Mouse (Mus musculus) 3134 (cell line): ENCODE data around the gene Grk5.

ENCODE experiments used
- DNase-seq: peaks from one replicate; pipeline ENCODE4 v3.0.0-alpha.2; 2011; ENCODE audit warnings: low spot score; ENCODE audit not compliant: insufficient read length; ENCODE audit errors: extremely low read depth

Grk5 gene

DNA sequence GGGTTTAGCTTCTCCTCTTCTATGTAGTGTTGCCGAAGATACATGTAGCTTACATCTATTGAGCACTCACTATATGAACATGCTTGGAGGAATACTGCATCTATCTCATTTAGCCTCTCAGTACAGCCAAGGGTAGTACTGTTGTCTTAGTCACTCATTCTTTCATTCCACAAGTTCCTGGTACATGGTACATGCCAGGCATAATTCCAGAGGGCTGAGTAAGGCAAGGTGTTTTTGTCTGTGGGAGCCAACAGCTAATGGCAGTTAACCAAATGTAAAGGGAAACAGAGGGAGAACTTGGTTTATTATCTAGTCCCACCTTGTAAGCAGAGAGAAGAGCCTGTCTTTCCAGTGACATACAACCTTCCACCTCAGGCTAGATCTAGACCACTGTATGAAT, 82.0 kb downstream of the Grk5 start:
- DNase-seq: peak; percentile 32

DNA sequence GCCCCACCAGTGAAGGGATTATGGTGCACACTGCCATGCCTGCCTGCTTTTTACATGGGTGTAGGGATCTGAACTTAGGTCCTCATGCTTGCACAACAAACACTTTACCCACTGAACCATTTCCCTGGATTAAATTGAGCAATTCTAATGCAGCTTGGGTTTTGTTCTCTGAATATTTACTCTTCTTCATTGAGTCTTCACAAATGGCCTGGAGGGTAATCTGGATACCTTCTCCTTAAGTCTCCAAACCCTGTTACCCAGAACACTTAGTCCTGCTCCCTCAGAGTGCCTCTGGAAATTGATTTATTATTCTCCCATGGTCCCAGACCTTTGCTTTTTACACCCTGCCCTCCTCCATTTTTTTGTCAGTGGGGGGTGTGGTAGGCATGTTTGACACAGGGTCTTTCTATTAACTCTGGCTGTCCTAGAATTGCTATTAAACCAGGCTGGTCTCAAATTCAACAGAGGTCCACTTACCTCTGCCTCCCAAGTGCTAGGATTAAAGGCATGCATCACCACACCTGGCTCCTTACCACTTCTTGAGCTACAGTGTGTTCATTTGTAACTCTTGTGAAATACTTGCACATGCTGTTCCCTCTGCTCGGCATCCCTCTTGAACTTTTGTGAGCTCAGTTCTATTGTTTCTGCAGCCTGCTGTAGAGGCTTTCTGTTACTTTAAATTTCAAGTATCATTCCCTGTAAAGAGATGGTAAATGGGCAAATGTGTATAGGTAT, 82.9 kb downstream of the Grk5 start:
- DNase-seq: no peak

DNA sequence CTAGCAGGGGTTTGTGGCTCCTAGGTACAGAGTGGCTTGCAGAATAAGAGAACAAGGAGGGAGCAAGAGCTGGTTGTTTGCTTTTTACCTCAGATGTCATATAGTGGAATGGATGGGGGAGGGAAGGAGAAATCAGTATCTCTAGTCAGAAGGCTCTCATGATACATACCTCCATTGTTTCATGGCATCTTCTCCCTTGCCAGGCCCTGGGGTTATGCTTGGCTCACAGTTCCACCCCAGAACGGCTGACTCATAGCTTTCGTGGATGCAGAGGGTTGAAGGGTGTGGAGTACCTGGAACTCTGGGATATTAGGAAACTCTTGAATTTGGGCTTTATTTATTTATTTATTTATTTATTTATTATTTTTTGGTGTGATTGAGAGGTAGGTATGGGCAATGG, 84.0 kb downstream of the Grk5 start:
- DNase-seq: peak; percentile 39

DNA sequence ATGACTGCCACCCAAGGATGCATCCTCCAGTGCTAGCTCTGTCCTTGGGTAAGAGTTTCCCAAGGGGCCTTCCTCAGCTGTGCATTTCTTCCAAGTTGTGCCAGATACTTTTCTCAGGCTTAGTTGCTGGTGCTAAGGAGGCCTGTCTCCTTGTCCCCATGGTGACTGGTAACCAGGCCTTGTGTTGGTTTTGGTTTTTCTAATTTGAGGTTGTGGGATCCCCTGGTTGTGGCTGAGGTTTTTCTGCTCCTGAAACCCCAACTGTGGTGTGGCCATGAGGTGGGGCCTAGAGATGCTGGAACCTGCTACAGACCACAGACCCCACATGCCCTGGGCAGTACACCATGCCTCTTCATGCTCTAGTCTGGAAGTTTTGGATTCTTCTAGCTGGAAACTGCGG, 90.0 kb downstream of the Grk5 start:
- no peak for DNase-seq

DNA sequence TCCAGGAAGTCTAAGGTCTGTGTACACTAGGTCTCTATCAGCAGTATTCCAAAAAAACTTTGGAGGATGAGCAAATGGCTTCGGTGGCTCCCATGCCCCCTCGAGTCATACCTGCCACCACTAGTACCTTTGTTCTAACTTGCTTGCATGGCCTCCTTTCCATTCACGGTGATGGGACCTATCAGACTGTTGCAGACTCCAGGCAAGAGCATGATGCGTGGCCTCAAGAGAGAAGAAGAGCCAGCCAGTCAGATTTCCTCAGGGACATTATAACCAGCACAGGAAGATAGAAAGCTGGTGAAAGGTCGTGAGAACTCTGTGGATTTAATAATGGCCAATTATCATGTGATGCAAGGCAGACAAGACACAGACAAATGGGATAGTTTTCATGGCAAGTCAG, 91.8 kb downstream of the Grk5 start:
- no peak for DNase-seq

DNA sequence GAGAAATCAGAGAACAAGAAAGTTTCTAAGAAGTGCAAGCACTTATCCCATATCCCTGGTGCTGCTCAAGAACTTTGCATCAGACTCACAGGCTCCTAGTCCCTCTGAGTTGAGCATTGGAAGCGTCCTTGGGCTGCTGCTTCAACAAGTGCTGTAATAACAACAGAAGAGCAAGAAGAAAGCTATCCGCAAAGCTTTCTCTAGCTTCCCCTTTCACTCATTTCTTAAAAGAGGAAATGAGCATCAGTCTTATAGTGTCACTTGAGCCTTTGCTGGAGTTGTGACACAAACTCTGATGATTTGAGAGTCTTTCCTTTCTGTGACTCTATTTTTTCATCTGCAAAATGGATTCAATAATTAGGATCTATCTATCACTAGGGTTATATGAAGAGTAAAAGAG, 92.3 kb downstream of the Grk5 start:
- DNase-seq: no peak

DNA sequence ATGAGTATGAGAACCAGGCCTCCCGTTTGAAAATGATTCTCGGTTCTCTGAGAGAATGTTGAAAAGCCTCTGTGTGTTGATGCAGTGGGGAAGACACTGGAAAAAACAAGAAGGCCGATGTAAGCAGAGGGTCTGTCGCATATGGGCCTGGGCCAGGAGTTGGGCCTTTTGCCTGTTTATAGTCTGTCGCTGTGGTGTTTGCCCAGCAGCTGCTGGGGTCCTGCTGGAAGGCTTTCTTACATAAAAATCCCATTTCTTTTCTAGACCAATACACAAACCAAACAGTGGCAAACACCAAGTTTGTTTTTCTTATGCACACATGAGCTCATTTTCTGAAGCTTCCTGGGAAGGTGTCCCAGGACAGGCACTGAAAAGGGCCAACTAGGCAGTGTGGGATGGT, 100.2 kb downstream of the Grk5 start:
- no peak for DNase-seq

DNA sequence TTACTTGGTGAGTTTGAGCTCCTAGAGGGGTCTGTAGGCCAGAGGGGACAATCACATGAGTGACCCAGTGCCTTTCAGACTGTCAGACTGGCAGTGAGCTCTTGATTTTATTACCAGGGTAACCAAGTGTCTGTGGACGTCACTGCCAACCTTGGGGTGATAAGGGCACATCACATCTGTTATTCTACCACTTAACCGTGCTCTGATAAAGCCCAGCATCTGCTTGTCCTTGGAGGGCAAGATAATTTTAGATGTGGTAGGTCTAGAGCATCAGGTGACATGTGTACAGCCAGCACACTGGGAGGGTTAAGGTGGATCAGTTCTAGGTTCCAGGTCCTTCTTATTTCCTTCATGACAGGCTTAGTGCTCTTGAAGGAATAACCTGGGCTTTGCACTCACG, 104.7 kb downstream of the Grk5 start:
- DNase-seq: no peak

DNA sequence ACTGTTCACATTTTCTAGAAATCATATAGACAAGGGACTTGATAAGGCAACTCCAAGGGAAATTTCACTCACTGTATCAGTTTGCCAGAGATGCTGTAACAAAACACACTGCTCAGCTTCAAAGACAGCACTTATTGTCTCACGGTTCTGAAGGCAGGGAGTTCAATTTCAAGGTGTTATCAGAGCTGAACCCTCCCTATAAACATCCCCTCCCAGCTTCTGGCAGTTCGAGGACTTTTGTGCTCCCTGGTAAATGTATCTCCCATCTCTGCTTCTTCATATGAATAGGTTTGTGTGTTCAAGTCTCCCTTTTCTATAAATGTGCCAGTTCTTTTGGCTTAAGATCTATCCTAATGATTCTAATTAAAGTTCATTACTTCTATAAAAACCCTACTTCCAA, 105.3 kb downstream of the Grk5 start:
- no peak for DNase-seq

DNA sequence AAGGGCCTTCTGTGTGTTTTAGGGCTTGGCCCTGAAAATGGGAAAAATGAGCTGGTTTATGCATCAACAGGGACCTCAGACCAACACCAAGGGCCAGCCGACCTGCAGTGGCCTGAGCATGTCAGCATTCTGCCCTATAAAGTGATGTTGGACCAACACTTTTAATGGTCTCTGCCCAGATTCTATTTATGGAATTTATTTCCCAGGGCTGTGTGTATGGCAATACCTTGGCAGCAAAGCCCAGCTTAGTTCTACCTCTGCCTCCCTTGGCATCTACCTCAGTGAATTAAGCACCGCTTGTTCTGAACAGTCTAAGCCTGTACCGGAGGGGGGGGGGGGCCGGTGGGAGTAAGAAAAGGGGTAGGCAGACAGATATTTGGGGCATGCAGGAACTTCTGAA, 108.2 kb downstream of the Grk5 start:
- DNase-seq: no peak

DNA sequence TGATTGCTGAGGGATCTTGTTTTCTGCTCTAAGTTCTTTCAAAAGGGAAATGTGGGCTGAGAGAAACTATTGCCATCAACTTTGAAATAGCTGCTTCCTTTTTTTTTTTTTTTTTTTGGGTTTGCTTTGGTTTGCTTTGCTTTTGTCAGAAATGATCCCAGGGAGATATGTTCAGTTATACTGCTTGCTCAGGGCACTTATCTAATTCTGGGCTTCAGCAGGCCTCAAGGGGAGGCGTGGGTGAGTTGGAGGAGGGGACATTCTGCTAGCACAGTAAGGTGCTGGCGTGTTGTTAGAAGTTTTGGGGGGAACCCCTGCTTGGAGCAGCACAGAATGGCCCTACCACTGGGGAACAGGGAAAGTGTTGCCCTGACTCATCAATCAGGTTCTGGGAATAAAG, 110.1 kb downstream of the Grk5 start:
- DNase-seq: no peak

DNA sequence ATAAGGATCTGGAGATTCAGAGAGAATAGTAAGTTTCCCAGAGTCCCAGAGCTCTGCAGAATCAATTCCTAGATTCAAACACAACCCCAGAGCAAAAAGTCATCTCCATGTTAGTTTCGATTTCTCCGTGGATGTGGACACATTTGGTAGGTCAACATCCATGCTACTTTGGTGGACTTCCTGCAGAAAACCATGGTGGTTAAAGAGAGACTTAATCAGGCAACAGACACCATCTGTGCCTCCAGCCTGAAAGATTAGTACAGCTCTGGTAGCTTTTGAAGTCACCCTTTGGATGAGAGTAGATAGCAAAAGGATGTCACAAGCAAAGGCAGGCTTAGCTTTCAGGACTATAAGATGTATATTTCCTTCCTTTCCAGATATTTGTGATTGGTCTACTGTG, 111.4 kb downstream of the Grk5 start:
- no peak for DNase-seq

DNA sequence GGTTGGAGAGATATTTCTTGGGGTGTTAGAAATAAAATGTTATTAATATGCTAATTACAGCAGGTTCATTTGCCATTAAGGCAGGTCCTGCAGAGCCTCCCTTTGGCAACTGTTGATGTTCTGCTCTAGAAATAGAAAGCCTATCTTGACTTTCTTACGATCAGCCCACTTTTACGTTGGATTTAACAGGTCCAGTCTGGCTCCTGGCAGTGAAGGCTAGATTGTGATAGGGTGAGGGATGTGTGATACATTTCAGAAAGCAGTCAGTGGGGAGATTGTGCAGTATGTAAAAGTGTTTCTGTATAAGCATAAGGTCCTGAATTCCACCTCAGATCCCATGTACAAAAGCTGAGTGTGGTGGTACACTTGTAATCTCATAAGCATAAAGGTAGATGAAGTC, 119.7 kb downstream of the Grk5 start:
- DNase-seq: no peak

DNA sequence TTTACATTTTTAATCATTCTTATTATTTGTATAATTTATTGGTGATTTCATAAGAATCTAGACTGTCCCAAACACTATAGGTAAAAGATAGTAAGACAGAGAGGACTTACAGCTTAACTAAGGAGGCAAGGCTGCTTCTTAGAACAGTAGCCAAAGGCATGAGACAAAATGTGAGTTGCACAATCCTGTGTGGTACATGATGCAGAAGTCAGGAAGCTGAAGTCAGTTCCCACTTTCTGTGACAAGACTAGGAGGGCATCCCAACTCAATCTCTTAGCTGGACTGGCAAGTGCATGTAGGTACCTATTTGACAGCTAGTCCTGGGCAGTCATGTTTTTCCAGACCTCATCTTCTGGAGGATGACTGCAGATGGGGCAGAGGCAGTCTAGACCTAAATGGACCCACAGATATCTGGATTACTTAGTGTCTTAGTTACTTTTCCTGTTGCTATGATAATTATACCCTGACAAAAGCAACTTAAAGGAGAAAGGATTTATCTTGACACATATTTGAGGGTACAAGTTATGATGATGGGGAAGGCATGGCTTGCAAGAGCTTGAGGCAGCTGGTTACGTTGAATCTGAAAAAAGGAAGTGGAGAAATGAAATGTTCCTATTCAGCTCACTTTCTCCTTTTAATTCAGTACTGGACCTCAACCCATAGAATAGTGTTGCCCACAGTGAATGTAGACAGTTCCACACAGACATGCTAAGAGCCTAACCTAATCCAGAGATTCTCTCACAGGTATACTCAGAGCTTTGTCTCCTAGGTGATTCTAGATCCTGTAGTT, 128.1 kb downstream of the Grk5 start:
- DNase-seq: no peak

DNA sequence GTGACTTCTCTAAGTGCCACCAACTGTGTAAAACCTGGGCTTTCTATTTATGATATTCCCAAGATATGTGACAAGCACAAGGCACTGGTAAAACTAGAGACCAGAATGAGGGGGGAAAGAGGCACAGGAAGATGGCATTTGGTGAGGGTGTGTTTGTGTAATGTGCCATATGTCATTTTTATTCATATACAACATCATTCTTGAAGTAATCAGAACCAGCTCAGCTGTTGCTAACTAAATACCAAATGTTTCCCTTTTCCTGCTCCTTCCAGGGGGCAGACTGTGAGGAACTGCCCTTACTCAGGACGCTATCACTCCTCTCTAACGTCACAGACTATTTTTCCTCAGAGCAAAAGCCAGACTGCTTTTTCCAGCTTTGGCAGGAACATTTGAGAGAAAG, 132.0 kb downstream of the Grk5 start:
- DNase-seq: no peak

DNA sequence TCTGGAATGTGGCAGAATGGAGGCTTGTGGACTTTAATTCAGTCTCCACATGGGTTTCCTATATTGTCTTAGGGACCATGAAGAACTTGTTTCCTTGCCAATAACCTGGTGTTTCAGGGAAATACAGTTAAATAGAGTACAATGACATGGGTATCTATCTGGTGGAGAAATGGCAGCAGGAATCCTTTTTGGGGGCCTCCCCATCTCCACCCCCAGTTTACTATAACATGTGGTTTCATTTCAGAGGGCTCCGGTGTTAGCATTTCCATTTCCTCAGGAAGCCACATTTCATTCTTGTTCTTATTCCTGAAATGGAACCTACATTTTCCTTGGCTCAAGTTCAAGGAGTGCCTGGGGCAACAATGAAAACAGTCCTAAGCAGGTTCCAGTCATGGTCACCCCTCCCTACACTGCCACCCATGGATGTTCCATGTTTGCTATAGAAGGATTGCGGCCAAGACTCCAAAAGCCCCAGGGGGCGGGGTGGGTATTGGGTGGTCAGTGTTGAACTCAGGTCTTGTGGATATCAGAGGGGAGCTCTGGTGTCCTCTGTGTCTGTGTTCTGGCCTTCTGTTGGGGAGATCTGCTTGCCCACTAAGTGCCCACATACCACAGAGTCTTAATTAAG, 132.5 kb downstream of the Grk5 start:
- DNase-seq: no peak

DNA sequence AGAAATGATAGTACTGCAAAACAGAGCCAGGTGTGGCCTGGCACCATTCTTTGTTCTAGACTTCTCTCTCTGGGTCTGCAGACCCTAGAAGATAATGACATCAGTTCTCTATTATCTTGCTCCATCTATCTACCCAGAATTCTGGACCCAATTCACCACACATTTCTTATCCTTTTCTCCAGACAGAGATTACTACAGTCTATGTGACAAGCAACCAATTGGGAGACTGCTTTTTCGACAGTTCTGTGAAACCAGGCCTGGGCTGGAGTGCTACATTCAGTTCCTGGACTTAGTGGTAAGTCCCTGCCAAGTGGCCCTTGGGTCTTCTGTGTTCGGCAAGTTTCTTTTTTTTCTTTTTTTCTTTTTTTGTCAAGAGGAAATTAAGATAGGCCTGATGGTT, 142.0 kb downstream of the Grk5 start:
- no peak for DNase-seq

DNA sequence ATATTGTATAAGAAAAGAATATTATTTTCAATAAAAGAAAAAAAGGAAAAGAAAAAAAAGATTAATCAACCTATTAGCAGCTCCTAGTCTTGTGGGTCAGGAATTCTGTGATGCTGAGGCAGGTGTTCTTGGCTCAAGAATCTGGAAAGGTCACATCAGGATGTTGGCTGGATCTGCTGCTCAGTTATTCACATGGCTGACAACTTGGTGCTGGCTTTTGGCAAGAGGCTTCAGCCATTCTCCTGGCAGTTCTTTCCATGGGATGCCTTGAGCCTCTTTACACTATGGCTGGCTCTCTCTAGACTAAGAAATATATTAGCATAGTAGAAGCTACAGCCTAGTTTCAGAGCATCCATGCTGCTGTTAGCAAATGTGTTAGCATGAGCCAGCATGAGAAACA, 149.6 kb downstream of the Grk5 start:
- DNase-seq: no peak

DNA sequence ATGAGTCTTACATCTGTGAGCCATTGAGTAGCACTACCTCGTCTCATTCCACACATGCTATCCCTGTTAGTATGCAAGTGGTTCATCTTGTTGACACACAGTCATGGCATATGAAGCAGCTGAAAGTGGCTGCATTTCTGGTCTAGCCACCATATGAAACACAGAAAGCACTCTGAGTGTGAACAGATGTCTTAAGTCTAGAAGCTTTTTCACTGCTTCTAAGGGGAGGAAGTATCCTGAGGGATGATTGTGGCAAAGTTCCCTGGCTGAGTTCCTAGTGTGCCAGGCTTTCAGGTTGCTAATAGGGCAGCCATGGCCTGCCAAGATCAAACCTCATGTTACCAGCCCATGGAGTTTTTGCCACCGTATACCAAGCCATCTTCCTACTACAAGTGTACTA, 159.1 kb downstream of the Grk5 start:
- DNase-seq: no peak

DNA sequence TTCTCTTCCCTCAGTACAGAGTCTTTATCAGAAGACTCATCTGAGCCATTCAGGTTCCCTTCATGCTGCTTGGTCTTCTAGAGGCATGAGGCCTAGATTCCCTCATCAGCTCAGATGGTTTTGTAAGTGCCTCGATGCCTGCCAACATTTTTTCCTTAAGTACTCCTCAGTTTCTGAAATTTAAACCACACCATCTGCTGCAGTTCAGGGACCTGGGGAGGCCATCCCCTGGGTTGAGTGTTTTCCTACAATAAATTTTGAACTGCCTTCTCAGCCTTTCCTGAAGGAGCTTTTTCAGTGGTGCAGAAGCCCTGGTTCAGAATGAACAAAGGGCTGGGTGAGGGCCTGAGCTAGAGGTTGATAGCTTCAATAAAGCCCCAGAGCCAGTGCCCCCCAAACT, 159.9 kb downstream of the Grk5 start:
- no peak for DNase-seq

DNA sequence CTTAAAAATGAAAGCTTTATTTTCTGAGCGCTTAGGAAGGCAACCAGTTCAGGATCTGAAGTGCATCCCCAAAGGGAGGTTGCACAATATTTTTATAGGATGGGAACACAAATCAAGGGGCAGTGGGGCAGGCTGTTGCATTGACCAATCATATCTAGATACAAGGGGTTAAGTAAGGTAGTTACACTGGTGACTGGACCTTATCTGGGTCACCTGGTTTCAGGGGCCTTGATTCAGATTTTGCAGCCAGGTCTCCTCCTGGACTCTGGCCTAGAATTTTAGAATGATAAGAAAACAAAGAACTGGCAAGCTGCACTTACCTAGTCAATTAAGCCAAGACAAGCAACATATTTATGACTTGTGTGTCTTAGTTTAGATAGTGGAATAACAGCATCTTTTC, 161.6 kb downstream of the Grk5 start:
- no peak for DNase-seq

DNA sequence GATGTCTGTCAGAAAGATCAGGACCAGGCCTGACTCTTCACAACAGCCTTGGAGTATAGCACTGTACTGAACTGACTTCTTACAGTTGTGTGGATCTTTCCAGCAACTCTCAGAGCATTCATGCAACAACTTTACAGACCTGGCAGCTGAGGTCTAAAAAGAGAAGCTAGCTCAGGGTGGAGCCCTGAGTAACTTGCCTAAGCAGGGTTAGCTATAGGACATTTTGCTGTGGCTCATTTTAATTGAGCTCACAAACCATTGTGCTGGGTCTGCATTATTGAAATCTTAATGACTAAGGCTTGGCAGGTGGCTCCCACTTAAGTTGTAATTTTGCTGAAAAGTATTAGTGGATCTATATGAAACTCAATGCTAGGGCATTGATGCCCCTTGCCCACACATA, 162.5 kb downstream of the Grk5 start:
- DNase-seq: no peak
